Mouse (Mus musculus) erythroblast, embryonic 14.5 days (primary cell): ENCODE data around the gene Socs3.

Experiments used
- GATA1 ChIP-seq: IDR thresholded peaks from 2 replicates; pipeline ENCODE4 v1.6.1; 2012; ENCODE audit warnings: low read length, inconsistent platforms, mixed read lengths
- TAL1 ChIP-seq: IDR thresholded peaks from 3 replicates; pipeline ENCODE4 v1.6.1; 2012; ENCODE audit warnings: low read length, inconsistent platforms, mixed read lengths

GRCm38 (mm10) chr11:117960601-117961000 is 9.2 kb downstream of the Socs3 start:
- TF ChIP-seq GATA1, result no peak
- TF ChIP-seq TAL1, result no peak
